Mouse (Mus musculus) liver, embryonic 14.5 days (tissue): ENCODE data around the gene Tns4.

Source experiments
- CTCF ChIP-seq: IDR thresholded peaks from 2 replicates; pipeline ENCODE4 v1.5.1; 2016; ENCODE audit warnings: antibody characterized with exemption, low read depth, control low read depth
- EP300 ChIP-seq: IDR thresholded peaks from 2 replicates; pipeline ENCODE4 v1.6.1; 2016; ENCODE audit warnings: antibody characterized with exemption, low read depth

DNA sequence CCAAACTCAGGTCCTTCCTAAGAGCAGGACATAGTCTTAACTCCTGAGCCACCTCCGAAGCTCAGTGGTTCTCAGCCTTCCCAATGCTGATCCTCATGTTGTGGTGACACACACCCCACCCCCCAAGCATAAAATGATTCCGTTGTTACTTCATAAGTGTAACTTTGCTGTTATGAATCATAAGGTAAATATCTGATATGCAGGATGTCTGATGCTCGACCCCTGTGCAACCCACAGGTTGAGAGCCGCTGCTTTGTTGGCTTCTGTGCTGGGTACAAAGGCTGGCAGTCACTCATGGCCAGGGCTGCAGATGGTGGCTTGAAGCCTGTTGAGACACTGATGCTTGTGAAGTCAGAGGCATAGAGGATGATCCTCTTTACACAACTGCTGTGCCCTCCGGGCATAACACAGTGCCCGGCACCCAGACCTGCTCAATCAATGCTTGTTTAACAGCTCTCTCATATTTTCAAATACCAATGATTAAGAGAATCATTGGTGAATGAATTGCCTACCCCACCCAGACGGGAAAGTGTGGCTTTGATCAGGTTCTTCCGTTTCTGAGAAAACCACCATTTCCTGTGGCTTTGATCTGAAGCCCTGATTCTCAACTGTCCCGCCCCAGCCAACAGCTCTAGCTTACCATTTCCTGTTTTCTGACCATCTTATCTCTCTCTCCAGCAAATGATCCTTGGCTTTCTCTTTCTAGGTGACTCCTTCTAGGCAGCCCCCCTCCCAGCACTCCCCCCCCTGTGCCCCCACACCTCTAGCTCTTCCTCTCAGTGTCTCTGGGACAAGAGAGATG lies 15.7 kb upstream of the Tns4 start:
- TF ChIP-seq CTCF (no peak), EP300 (no peak)
